Mouse (Mus musculus): Measurements from ENCODE around the gene Arxes2.
"Not testable (repeated sequence)": the region's sequence is repeated elsewhere in the genome, so short reads cannot be mapped to it uniquely, and the experiment has no call there.

The Arxes2 gene

DNA sequence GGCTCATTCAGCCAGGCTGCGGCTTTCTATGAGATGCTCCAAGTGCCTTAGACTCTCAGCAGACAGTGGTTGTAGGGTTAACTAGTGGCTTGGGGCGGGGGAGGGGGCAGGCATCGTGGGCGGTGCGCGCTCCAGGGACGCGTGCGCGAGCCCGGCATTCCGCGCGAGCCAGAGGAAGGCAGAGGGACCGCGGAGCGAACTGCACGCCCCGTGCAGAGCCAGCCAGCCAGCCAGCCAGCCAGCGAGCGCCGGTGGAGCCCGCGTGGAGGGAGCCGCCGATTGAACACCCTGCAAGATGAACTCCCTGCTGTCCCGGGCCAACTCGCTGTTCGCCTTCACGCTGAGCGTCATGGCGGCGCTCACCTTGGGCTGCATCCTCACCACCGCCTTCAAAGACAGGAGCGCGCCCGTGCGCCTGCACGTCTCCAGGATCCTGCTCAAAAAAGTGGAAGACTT is at the start of gene Arxes2:
Gene Arxes2, plus strand, starts transcription at position 161 of the 456 bp plus-strand sequence.
- DNase-seq (ENCODE audit: low read depth) = not testable (repeated sequence)

DNA sequence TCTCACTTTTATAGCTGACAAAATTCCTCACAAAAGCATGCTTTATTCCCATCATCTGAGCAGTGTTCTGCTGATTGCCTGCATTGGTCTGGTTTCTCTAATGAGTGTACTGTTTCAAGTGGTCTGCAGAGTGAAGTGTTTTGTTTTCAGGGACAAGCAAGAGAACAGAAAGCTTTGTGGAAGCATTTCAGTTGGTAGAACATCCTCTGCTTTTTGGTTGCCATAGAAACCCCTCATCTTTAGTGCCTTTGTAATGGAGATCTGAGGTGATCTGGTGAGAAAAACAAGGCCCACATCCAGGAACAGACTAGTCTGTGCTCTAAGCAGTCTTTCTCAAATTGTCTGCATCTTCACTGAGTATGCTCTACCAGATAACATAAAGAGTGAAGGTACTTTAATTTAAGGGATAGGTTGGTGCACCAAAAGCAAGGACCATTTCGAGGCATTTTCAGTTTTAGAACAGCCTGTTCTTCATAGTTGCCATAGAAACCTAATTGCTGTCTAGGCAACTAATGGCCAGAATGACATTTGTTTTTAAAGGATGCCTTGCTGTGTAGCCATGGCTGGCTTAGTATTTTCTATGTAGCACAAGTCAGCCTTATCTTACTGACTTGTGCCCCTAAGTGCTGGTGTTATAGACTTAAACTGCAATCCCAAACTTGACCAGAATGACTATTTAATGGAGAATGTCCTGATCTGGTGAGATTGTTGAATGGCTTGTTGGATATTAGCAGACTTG is 44.8 kb upstream of the Arxes2 start:
- no peak for DNase-seq (ENCODE audit: low read depth)

GRCm38 (mm10) chrX:135956988-135957690 is 36.5 kb upstream of the Arxes2 start:
- DNase-seq (ENCODE audit: low read depth) = no peak

GRCm38 (mm10) chrX:135957691-135958081 is 35.9 kb upstream of the Arxes2 start:
- no peak for DNase-seq (ENCODE audit: low read depth)

DNA sequence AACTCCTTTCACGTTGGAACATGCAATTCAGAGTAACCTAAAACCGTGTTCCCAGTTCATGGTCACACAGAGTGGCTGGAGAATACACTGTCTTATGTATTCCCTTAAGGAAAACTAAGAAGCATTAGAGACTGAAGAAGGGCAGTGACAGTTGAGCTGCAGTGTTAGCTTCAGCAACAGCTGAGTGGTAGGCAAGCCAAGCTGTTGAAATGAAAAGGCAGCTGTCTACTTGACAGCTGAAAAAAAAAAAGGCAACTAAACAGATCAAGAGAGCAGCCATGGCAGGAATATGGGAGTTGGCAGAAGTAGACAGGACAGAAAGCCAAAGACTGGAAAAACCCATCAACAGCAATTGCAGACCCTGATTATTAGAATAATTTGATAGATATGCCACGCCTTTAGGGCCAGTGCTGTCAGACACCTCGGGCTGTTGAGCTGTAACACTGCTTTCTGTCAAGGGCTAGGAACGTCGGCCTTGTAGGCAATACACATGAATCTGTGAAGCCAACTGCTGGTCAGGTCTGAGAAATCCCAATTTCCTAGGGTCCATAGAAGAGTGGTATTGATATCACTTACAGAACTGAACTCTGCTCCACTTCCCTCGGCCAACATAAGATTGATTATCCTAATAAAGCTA is 34.9 kb upstream of the Arxes2 start:
- DNase-seq (ENCODE audit: low read depth) = no peak

DNA sequence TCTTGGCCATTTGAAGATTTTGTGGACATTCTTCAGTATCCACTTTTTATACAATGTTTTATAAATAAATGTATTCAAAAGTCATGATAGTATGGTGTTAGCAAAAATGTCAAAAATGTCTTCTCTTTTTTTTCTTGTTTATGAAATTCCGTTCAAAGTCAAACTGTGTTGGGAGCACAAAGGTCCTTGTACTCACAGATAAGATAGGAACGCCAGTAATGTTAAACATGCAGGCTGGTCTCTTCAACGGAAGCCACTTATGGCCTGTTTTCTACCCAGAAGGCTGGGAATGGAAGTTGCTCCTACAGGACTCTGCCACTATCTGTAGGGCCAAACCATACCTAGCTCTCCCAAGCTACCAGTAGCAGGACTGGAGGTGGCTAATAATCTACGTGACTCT is 34.1 kb upstream of the Arxes2 start:
- no peak for DNase-seq (ENCODE audit: low read depth)

- no peak for DNase-seq (ENCODE audit: low read depth)
Observed at GRCm38 (mm10) chrX:135962342-135962741, 31.3 kb upstream of the Arxes2 start.

- DNase-seq (ENCODE audit: low read depth) = no peak
Observed at GRCm38 (mm10) chrX:135963130-135963529, 30.5 kb upstream of the Arxes2 start.

DNA sequence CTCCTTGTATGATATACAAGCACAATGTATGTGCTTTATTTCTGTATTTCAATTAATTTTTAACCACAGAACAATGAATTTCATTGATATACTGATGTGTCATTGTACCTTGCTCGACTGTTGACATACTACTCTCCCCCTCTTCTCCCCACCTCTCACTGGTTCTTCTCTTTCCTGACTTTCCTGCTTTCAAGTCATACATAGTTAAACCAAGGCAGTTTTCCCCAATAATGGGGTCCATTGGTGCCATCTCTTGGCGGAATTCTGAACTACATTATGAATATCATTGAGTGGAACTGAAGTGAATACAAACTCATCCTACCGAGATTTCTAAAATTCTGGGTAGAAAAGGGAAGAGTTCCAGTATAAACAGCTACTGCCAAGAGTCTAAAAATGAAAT is 30.0 kb upstream of the Arxes2 start:
- peak; percentile 10 for DNase-seq (ENCODE audit: low read depth)

DNA sequence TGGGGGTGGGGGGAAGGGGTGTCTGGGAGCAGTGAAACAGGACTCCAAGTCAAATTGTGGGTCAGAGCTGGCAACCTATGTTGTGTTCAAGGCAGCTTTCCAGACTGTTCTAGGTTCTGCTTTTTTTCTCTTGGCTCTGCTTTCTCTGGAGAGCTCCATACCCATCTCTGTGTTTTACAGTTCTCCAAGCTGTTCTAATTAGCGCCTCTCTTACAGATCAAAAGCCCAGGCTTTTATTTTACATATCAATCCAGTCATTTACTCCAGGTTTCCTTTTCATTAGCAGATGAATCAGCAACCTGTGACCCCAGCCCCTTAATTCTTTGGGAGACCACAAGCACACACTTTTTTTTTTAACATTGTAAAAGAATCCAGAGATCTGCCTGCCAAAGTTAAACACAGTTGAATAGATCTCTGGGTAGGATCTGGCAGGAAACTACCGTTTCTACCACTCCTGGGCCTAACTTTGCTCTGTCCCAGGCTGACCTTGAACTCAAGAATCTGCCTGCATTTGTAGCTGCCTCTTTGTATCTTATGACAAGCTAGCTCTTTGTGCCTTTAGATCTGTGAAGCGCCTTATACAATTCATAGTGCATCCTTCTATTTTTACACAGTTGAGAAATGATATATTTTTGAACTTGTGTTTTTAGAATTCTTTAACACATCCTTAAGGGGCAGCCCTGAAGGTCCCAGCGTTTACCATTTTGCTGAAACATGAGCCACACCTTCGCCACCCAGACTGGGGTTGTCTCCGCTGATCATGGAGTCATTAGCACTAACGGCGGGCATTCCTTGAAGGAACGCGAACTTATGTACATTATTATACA is 19.8 kb upstream of the Arxes2 start:
- no peak for DNase-seq (ENCODE audit: low read depth)

GRCm38 (mm10) chrX:135974424-135975225 is 19.0 kb upstream of the Arxes2 start:
- no peak for DNase-seq (ENCODE audit: low read depth)

GRCm38 (mm10) chrX:135975226-135975552 is 18.4 kb upstream of the Arxes2 start:
- peak; percentile 23 for DNase-seq (ENCODE audit: low read depth)

DNA sequence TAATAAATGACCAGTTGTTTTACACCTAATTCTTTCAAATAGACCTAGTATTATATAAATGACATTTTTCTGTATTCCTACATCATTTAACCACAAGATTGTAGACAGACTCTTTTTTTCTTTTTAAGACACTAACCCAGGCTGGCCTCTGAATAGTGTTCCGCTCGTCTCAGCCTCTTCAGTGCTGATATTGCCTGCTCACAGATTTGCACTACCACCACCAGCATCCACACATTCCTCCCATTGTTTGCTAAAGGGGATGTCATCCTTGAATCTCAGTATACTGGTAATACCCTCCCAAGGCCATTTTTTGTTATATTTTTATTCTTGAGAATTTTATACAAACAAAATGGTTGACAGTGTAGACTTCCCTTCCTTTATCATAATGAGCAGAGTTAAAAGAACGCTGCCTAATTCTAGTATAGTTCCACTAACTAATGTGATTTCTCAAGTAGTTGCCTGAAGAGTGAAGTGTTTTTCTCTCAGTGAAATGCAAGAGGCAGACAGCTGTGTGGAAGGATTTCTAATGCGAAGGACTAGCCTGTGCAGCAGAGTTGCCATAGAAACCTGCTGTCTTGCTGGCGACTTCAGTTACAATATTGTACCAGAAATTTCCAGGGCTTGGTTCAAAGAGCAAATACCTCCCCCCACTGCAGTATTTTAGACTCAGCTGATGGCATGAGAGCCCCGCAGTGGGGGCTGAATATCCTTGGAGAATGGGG is 8.9 kb upstream of the Arxes2 start:
- no peak for DNase-seq (ENCODE audit: low read depth)

DNA sequence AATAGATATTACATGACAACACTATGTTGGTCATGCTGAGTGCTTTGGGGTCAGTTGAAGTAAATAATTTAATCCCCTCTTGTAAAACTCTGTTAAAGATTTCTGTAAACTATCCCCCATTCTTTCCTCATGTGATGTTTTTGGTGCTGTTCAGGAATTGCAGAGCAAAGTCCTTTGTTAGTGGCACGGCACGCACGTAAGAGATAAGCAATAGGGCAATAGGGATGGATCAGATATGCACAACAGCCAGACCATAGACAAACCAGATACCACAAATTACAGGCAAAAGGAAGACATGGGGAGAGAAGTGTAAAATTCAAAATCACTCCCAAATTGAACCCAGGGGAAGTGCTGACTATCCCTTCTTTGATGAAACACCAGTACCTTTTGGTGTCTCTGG is 7.4 kb upstream of the Arxes2 start:
- DNase-seq (ENCODE audit: low read depth) = no peak

DNA sequence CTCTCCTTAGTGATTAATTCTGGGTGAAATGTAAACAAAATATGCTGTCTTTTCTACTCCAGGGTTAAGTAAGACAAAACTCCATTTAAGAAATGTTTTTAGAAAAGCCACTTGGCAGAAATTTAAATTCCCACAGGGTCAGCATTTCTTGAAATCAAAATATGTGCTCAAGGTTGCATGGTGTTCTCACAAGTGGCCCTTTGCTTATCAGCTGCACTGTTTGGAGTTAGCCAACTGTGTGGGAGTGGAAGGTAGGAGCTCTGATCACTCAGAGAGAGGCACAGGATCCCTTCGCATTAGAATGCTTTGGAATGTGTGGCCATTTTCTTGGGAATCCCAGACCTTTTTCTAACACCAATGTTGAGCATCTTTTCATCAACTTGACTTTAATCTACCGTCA is 3.0 kb upstream of the Arxes2 start:
- no peak for DNase-seq (ENCODE audit: low read depth)

GRCm38 (mm10) chrX:135993192-135993594 is 431 bp upstream of the Arxes2 start:
- DNase-seq (ENCODE audit: low read depth) = not testable (repeated sequence)

DNA sequence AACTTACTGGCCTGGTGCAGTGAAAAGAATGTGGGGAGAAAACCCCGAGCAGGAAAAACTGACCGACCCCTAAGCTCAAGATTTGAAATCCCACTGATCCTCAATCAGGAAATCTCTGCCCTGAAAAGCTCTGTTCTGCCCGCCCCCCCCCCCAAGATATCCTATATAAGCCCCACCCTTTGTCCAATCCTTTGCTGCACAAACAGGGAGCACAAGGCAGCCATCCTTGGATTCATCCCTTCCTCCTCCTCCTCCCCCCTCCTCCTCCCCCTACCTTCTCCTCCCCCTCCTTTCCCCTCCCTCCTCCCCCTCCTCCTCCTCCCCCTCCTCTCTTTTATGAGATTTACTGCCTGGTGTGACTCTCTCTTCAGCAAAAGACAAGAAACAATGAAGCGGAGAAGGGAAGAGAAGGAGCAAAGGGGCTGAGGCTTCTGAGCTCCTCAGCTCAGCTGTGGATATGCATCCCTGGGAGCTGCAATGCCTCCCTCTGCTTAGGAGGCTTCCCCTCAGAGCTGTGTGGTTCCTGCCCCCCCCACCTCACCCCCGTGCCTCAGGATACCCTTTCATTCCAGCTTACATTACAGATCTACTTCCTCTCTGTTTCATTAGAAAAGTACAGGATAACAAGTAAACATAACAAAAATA is 13.7 kb downstream of the Arxes2 start:
- DNase-seq (ENCODE audit: low read depth) = no peak

DNA sequence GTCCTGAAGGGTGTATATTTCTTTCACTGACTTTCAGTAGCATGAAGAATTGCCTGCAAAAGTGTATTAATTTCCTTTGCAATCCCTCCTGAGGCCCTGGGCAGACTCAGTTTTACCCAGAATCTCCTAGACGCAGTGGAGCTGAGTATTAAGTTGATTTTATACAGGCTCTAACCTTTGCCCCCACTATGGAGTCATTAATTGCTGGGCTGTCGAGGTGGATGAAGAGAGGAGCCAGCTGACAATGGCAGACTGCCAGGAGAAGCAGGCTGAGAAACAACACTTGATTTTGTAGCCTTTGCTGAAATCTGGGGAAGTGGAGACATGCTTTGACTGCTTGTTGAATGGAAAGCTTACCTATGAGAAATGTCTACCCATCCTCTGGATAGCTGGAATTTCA is 20.8 kb downstream of the Arxes2 start:
- DNase-seq (ENCODE audit: low read depth) = no peak

- DNase-seq (ENCODE audit: low read depth) = no peak
Observed at GRCm38 (mm10) chrX:136030331-136030730, 36.7 kb downstream of the Arxes2 start.
